Mouse (Mus musculus): ENCODE data around the gene Fxyd3.

GRCm38 (mm10) chr7:31057730-31058129 is 18.8 kb downstream of the Fxyd3 start:
- no peak for TF ChIP-seq POLR2A (IDR thresholded peaks at IDR 0.05; ENCODE audit: low read depth, low read length)
- no peak for TF ChIP-seq CTCF (IDR thresholded peaks at IDR 0.05; ENCODE audit: borderline replicate concordance, insufficient read depth, low read length)
